Mouse (Mus musculus) left cerebral cortex, postnatal 36 days (tissue): ENCODE measurements around the gene Gm20716. TPM values are rescaled to one million over a fixed set of nuclear protein-coding genes. Genes with fewer than 3 reads are reported as not detected.
A peak's percentile ranks its signal among the peaks of the same experiment; 100 is the strongest.

Experiments
- DNase-seq, 2 experiments: peaks; one replicate each; pipeline ENCODE4 v3.0.0; 2021 to 2022; ENCODE audit warnings: low spot score in 2 of 2, mixed read lengths in 1 of 2
- intact Hi-C: fragments of 180-260 bp; cut with DNase I; formaldehyde crosslinking; loops from one replicate; pipeline ENCODE4 v1.15.1; 2025
- total RNA-seq, 2 experiments: library from RNA; stranded (reverse); gene quantifications; 2 replicates each; pipeline ENCODE4 v1.2.3; 2021

Gene Gm20716
- total RNA-seq, 2 experiments from 2014 or later, result 25.8 to 37.3 TPM

- intact Hi-C loops, result no loop called here
- peak; percentile 35 to 63 for DNase-seq
These were observed 758 bp upstream of the Gm20716 start for GRCm38 (mm10) chr2:168230773-168231470.

- intact Hi-C loops, result no loop called here
- DNase-seq, result peak; percentile 49 to 53
These were observed 793 bp downstream of the Gm20716 start for GRCm38 (mm10) chr2:168229116-168230025.

DNA sequence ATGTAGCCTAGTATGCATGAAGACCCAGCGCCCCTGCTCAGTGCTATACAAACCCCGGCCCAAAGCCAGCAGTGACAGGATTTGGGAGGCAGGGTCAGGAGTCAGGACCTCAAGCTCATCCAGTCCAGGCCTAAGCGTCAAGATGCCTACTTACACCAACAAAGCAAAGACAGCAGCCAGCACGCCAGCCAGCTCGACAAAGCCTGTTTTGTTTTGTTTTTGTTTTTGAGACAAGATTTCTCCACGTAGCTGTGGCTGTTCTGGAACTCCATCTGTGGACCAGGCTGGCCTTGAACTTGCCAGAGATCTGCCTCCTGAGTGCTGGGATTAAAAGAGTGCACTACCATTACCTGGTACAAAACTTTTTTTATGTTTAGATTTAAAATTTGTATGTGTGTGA is 6.8 kb downstream of the Gm20716 start:
- intact Hi-C loops, result no loop called here
- no peak for DNase-seq

DNA sequence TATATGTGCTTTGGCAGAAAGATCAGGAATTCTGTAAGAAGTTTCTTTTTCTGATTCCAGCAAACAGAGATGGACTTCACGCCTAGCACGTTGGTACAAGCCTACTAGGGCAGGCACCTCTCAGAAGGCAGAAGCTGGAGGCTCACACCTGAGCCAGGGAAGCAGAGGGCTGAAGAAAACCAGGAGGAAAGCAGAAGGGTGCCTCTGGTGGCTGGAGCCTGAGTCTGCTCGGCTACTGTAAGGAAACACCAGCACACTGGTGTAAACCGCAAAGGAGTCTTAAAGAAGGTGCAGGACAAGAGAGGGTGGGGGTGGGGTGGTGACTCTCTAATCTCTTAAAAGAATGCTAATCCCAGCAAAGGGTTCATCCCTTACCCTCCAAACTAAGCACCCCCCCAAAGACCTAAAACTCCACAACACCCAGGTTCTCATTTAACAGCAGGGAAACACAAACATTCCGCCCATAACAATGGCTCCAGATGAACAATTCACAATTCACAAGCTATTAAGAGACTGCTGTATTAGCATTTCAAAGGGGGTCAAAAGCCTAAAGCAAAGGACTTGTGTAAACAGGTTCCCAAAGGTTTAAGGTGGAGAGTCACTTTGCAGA is 16.3 kb downstream of the Gm20716 start:
- intact Hi-C loops, result no loop called here
- no peak for DNase-seq

GRCm38 (mm10) chr2:168207883-168208282 is 22.3 kb downstream of the Gm20716 start:
- no peak for DNase-seq
- intact Hi-C loops, result no loop called here

GRCm38 (mm10) chr2:168206725-168207644 is 23.2 kb downstream of the Gm20716 start, which contains the start of gene Adnp:
Adnp (minus strand) TSS chr2:168207112.
- DNase-seq, result peak; percentile 93
- intact Hi-C loops, result no loop called here

DNA sequence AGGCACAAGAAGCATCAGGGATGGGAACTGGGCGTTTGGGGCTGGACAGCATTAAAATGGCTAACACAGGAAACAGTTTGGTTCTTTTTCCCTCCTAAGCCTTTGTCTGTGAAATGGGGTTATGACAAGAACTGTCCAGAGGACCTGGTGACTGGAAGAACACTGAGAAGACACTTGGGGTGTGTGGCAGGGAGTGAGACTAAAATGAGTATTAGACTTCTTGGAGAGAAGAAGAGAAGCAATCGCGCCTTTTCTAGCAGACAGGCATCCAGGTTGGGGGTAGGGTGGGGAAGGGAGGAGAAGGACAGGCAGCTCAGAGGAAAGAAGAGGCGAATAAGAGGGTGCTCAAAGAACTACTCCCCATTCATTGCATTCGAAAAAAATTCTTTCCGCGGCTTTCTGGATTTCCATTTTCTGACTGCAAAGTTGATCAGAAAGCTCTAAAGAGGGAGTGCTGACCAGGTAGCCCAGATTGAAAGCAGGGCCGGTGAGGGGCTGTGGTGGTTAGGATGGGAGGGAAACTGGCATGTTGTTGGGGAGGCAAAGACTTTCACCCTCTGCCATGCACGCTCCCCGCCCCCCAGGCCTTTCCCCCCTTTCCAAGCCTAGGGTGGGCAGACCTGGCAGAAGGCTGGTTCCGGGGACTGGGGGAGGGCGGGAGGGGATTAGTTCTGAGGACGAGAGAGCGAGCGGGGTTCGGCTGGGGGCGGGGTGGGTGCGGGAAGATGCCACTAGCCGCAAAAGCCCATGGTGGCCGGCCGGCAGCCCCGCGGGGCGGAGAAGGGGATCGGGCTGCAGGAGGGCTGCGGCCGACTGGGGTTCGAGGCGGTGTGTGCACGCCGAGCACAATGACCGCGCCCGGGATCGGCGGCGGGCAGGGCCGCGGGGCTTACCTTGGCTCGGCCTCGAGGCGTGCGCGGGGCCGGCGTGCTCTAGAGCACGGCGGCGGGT is 24.2 kb downstream of the Gm20716 start:
- intact Hi-C loops, result loop anchor here (2.0 kb wide), 1 partner anchor 89 kb away; no protein-coding TSS in a partner anchor
- peak; percentile 29 to 32 for DNase-seq

- DNase-seq, result peak; percentile 86 to 88
- intact Hi-C loops, result loop anchor here (2.0 kb wide), 1 partner anchor 88 kb away; no protein-coding TSS in a partner anchor
These were observed 24.9 kb downstream of the Gm20716 start for GRCm38 (mm10) chr2:168205265-168205664.

DNA sequence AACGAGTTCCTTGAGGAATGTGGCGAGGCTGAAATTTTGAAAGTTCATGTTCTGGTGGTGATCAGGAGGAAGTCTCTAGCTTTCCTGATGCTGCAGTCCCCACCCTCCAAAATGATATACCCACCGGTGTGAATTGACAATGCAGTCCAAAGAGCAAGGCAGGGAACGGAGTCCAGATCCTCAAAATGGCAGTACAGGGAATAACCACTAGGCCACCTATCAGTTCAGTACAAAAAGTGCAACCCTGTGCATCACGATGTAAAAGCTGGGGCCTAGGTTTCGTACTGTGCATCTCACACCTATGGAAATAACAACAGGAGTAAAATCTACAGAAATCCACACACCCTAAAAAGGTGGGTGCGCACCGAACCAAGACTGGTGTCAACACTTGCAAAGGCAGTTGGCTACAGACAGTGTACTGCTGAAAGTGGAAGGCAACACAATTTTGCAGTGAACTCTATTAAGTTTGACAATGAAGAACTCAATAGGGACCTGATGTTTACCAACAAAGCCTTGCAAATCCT is 25.6 kb downstream of the Gm20716 start:
- intact Hi-C loops, result loop anchor here (2.0 to 5.0 kb wide), 2 partner anchors 42 to 88 kb away; no protein-coding TSS in a partner anchor
- DNase-seq, result no peak

DNA sequence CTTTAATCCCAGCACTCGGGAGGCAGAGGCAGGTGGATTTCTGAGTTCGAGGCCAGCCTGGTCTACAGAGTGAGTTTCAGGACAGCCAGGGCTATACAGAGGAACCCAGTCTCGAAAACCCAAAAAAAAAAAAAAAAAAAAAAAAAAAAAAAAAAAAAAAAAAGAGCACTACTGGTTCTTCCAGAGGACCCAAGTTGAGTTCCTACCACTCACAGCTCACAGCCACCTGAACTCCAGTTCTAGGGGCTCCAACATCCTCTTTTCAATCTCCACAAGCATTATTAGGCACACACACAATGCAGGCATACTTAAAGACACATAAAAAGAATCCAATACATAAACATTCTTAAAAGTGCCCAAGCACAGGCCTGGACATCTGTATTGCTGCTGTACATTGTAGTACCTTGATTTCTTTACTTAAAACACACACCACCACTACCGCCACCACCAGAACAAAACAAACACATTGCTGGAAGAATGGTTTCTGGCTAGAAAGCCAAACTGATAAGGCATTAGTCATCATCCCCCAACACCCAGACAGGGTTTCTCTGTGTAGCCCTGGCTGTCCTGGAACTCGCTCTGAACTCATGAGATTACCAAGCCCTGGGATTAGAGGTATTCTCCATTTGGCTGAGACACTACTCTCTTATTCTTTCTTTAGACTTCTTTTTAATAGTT is 30.0 kb downstream of the Gm20716 start:
- intact Hi-C loops, result loop anchor here (5.0 kb wide), 1 partner anchor 38 kb away; no protein-coding TSS in a partner anchor
- no peak for DNase-seq

- DNase-seq, result no peak
- intact Hi-C loops, result no loop called here
These were observed 30.7 kb downstream of the Gm20716 start for GRCm38 (mm10) chr2:168199476-168199875.

- DNase-seq, result no peak
- intact Hi-C loops, result no loop called here
These were observed 31.7 kb downstream of the Gm20716 start for GRCm38 (mm10) chr2:168198421-168198820.

- intact Hi-C loops, result no loop called here
- DNase-seq, result no peak
These were observed 34.4 kb downstream of the Gm20716 start for GRCm38 (mm10) chr2:168195721-168196120.

DNA sequence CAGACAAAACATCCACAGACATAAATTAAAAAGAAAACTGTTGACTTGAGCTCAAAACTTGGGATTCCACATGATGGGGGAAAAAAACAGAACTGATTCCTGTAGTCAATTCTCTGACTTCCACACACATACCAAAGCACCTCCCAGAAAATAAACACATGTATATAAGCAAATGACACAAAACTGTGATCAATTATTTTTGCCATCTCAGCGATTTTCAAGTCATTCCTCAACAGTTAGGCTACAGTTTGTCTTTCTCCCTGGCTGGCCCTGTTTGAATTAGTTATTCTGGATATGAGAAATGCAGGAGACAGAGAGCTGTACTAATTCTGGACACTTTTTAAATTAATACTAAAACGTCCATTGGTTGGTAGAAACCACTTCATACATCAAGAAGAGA is 36.5 kb downstream of the Gm20716 start:
- no peak for DNase-seq
- intact Hi-C loops, result no loop called here

DNA sequence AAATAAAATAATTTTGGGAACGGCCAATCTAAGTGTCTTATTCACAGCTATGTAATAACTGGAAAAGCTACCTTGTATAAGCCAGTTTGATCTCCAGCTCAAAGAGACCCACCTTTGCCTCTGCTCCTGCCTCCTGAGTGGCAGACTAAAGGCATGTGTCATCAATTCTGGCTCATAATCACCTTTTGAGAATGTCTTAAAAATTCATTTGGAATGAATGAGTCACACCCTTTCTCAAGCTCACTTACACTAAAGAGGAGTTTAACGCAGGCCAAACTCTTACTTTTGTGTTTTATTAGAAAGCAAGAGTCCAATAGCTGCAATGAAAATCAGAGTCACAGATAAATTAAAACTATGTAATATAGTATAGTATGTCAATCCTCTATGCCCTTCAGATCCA is 38.3 kb downstream of the Gm20716 start:
- intact Hi-C loops, result no loop called here

DNA sequence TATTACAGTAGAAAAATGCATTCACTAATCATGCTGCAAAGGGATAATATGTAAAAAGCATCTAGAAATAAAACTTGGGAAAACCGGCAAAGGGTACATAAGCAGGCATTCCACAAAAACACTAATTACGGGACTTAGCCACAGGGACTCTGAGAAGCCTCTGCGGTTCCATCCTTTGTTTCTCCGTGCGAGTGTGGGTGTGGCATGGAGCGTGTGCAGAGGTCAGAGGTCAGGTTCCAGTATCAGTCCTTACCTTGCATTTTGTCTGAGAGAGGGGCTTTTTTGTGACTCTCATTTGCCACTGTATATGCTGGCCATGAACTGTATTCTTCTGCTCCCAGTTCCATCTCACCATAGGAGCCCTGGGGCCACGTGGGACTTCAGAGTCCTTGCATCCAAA is 54.2 kb downstream of the Gm20716 start:
- DNase-seq, result no peak
- intact Hi-C loops, result no loop called here

More for the DNA sequence above, 38.3 kb downstream of the Gm20716 start:
- no peak for DNase-seq

- intact Hi-C loops, result no loop called here
- no peak for DNase-seq
These were observed 59.9 kb downstream of the Gm20716 start for GRCm38 (mm10) chr2:168170167-168170685.
